Mouse (Mus musculus) G1E (cell line): ENCODE measurements around the gene Tmem115.

ENCODE experiments used
- CTCF ChIP-seq: IDR thresholded peaks from 2 replicates; pipeline ENCODE4 v1.5.1; 2012; ENCODE audit warnings: low read depth, low read length, inconsistent platforms, mixed read lengths
- GATA1 ChIP-seq: IDR thresholded peaks from 2 replicates; pipeline ENCODE4 v1.6.1; 2012; ENCODE audit warnings: borderline replicate concordance, low read length, inconsistent platforms, mixed read lengths
- GATA2 ChIP-seq: IDR thresholded peaks from 2 replicates; pipeline ENCODE4 v1.6.1; 2012; ENCODE audit warnings: low read depth, low read length, inconsistent platforms, borderline replicate concordance
- POLR2AphosphoS5 ChIP-seq: IDR thresholded peaks from 2 replicates; pipeline ENCODE4 v1.6.1; 2012; ENCODE audit warnings: low read depth, low read length, inconsistent platforms; ENCODE audit not compliant: insufficient replicate concordance
- TAL1 ChIP-seq: conservative IDR thresholded peaks from 2 replicates; pipeline ENCODE4 v1.6.1; 2012; ENCODE audit warnings: low read depth, low read length, inconsistent platforms, mixed read lengths

- TF ChIP-seq CTCF (no peak), TAL1 (no peak), POLR2AphosphoS5 (no peak), GATA1 (no peak), GATA2 (no peak)
Observed at GRCm38 (mm10) chr9:107504662-107505537, 28.8 kb upstream of the Tmem115 start.
